Mouse (Mus musculus): ENCODE results near the gene Tnfaip1. TPM values are rescaled to one million over a fixed set of nuclear protein-coding genes. Genes with fewer than 3 reads are reported as not detected.

Tnfaip1 gene
- polyA plus RNA-seq, 1 experiment from 2014 or later, result 16.9 TPM

- Histone ChIP-seq H3K27ac (ENCODE audit: low read length) (no peak overlapping the region), H3K9me3 (replicated peaks; ENCODE audit: control insufficient read depth, low read length) (no peaks in the 10 kb centered on the region), H3K4me2 (ENCODE audit: low read depth, low read length) (no peak overlapping the region), H3K36me3 (ENCODE audit: control insufficient read depth, insufficient read depth) (no peaks in the 10 kb centered on the region), H3K9ac (ENCODE audit: low read depth, low read length) (no peak overlapping the region), H3K4me3 (ENCODE audit: low read depth, low read length) (no peak overlapping the region), H3K4me1 (ENCODE audit: control insufficient read depth, low read depth, low read length) (no peaks in the 10 kb centered on the region; the same call in 1 of the 2 replicates), H3K27me3 (ENCODE audit: control insufficient read depth, insufficient read depth, low read depth, low read length) (no peaks in the 10 kb centered on the region)
- WGBS (ENCODE audit: insufficient replicate concordance), result 73% methylated on average over 6 of the region's 6 CpGs
- ATAC-seq (ENCODE audit: low read depth), result no peak
Measured at GRCm38 (mm10) chr11:78567614-78568013, 31.5 kb upstream of the Tnfaip1 start.

DNA sequence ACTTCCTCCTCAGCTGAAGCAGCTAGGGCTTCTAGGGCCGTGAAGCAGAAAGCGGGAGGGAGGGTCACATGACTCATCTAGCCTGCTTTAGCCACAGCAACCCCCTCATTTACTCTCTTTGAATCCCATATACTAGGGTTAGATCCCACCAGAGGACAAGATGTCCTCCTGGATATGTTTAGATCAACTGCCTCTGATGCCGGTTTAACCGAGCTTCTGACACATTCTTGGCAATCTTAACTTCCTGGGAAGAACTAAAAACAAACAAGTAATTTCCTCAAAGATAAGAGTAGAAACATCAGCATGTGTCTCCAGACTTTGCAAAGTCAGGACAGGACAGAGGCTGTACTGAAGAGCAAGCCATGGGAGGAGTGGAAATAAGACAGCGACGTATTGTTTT, 30.6 kb upstream of the Tnfaip1 start:
- no peaks in the 10 kb centered on the region for H3K36me3 ChIP-seq (ENCODE audit: control insufficient read depth, insufficient read depth)
- H3K4me3 ChIP-seq (ENCODE audit: low read depth, low read length), result no peak overlapping the region
- peak; percentile 45; the same call in 1 of the 2 replicates for ATAC-seq (ENCODE audit: low read depth)
- H3K27me3 ChIP-seq (ENCODE audit: control insufficient read depth, insufficient read depth, low read depth, low read length), result no peaks in the 10 kb centered on the region
- 30% methylated on average over 6 of the region's 6 CpGs for WGBS (ENCODE audit: insufficient replicate concordance)
- no peak overlapping the region for H3K4me2 ChIP-seq (ENCODE audit: low read depth, low read length)
- no peaks in the 10 kb centered on the region; the same call in 1 of the 2 replicates for H3K4me1 ChIP-seq (ENCODE audit: control insufficient read depth, low read depth, low read length)
- no peaks in the 10 kb centered on the region for H3K9me3 ChIP-seq (replicated peaks; ENCODE audit: control insufficient read depth, low read length)
- 0 out of 2 replicates have a peak overlapping the region, but pooled peaks have one; percentile 21 for H3K27ac ChIP-seq (ENCODE audit: low read length)
- no peak overlapping the region for H3K9ac ChIP-seq (ENCODE audit: low read depth, low read length)

DNA sequence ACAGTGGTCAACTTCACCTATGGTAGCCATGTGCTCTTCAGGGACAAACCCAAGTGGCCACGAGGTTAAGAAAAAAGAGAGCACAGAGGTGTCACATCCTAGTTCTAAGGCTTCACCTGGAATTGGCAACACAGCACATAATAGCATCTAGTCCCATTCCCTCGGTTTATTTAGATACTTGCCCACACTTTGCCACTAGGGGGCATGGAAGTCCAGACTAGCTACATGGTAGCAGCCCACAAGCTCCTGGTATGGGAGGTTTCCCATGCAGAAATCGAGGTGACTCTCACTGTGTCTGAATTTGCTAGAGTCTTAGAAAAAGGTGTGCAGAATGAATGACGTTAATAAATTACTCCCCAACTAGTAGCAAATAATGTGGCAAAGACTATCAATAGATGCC, 24.3 kb upstream of the Tnfaip1 start:
- Histone ChIP-seq H3K36me3 (ENCODE audit: control insufficient read depth, insufficient read depth) (no peaks in the 10 kb centered on the region), H3K9ac (ENCODE audit: low read depth, low read length) (no peak overlapping the region), H3K9me3 (replicated peaks; ENCODE audit: control insufficient read depth, low read length) (no peaks in the 10 kb centered on the region), H3K4me1 (ENCODE audit: control insufficient read depth, low read depth, low read length) (peaks cover 10% of the 10 kb centered on the region), H3K4me3 (ENCODE audit: low read depth, low read length) (no peak overlapping the region), H3K27ac (ENCODE audit: low read length) (no peak overlapping the region), H3K27me3 (ENCODE audit: control insufficient read depth, insufficient read depth, low read depth, low read length) (no peaks in the 10 kb centered on the region), H3K4me2 (ENCODE audit: low read depth, low read length) (no peak overlapping the region)
- ATAC-seq (ENCODE audit: low read depth), result 0 out of 2 replicates have a peak, but pooled peaks have one; percentile 22
- 9% methylated on average over 4 of the region's 4 CpGs for WGBS (ENCODE audit: insufficient replicate concordance)

GRCm38 (mm10) chr11:78557241-78557640, 21.1 kb upstream of the Tnfaip1 start:
- 48% methylated on average over 8 of the region's 8 CpGs for WGBS (ENCODE audit: insufficient replicate concordance)
- H3K36me3 ChIP-seq (ENCODE audit: control insufficient read depth, insufficient read depth), result no peaks in the 10 kb centered on the region
- H3K9me3 ChIP-seq (replicated peaks; ENCODE audit: control insufficient read depth, low read length), result no peaks in the 10 kb centered on the region
- no peak overlapping the region for H3K4me2 ChIP-seq (ENCODE audit: low read depth, low read length)
- no peak overlapping the region for H3K27ac ChIP-seq (ENCODE audit: low read length)
- H3K4me3 ChIP-seq (ENCODE audit: low read depth, low read length), result no peak overlapping the region
- H3K27me3 ChIP-seq (ENCODE audit: control insufficient read depth, insufficient read depth, low read depth, low read length), result no peaks in the 10 kb centered on the region
- peaks cover 17% of the 10 kb centered on the region for H3K4me1 ChIP-seq (ENCODE audit: control insufficient read depth, low read depth, low read length)
- no peak for ATAC-seq (ENCODE audit: low read depth)
- no peak overlapping the region for H3K9ac ChIP-seq (ENCODE audit: low read depth, low read length)

GRCm38 (mm10) chr11:78556070-78556469, 19.9 kb upstream of the Tnfaip1 start:
- Histone ChIP-seq H3K4me2 (ENCODE audit: low read depth, low read length) (no peak overlapping the region), H3K4me1 (ENCODE audit: control insufficient read depth, low read depth, low read length) (peaks cover 19% of the 10 kb centered on the region), H3K27me3 (ENCODE audit: control insufficient read depth, insufficient read depth, low read depth, low read length) (no peaks in the 10 kb centered on the region), H3K27ac (ENCODE audit: low read length) (peak overlapping the region; percentile 78), H3K36me3 (ENCODE audit: control insufficient read depth, insufficient read depth) (no peaks in the 10 kb centered on the region), H3K4me3 (ENCODE audit: low read depth, low read length) (no peak overlapping the region), H3K9me3 (replicated peaks; ENCODE audit: control insufficient read depth, low read length) (no peaks in the 10 kb centered on the region), H3K9ac (ENCODE audit: low read depth, low read length) (no peak overlapping the region)
- ATAC-seq (ENCODE audit: low read depth), result no peak
- 52% methylated on average over 4 of the region's 4 CpGs for WGBS (ENCODE audit: insufficient replicate concordance)

DNA sequence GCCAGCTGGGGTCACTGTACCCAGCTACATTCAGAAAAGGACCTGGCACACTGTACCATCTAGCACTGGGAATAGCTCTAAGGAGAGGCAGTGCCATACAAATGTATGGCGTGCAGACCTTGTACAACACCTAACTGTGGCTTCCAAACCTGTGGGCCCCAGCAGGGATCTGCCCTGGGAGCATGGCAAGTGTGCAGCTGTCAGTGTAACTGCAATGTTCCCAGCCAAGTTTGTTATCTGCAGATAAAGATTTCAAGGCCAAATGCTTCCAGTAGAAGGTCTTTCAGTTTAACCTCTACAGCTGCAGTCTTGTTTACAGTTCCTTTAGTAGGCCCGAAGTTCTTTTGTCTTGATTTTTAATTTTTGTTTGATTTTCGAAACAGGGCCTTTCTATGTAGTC, 19.5 kb upstream of the Tnfaip1 start:
- H3K27ac ChIP-seq (ENCODE audit: low read length), result peak overlapping the region; percentile 78
- H3K4me3 ChIP-seq (ENCODE audit: low read depth, low read length), result no peak overlapping the region
- H3K27me3 ChIP-seq (ENCODE audit: control insufficient read depth, insufficient read depth, low read depth, low read length), result no peaks in the 10 kb centered on the region
- H3K9me3 ChIP-seq (replicated peaks; ENCODE audit: control insufficient read depth, low read length), result no peaks in the 10 kb centered on the region
- peaks cover 22% of the 10 kb centered on the region for H3K4me1 ChIP-seq (ENCODE audit: control insufficient read depth, low read depth, low read length)
- 27% methylated on average over 3 of the region's 3 CpGs for WGBS (ENCODE audit: insufficient replicate concordance)
- no peaks in the 10 kb centered on the region for H3K36me3 ChIP-seq (ENCODE audit: control insufficient read depth, insufficient read depth)
- peak; percentile 9; the same call in 1 of the 2 replicates for ATAC-seq (ENCODE audit: low read depth)
- peak overlapping the region; percentile 7; the same call in 1 of the 2 replicates for H3K9ac ChIP-seq (ENCODE audit: low read depth, low read length)
- H3K4me2 ChIP-seq (ENCODE audit: low read depth, low read length), result no peak overlapping the region

DNA sequence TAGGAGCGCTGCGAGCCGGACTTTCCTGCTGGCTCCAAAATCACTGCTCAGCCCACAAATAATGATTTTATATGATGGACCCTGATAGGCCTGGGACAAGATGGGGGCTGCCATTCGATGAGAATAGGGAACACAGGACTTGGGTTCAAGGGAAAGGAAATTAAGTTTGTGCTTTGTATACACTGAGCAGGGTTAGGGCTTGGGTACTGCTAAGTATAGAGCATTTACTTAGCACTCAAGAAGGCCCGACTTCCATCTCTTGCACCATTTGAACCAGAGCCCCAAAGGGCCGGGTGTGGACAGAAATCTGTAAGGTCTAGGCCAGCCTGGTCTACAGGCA, 14.9 kb upstream of the Tnfaip1 start:
- Histone ChIP-seq H3K4me1 (ENCODE audit: control insufficient read depth, low read depth, low read length) (peaks cover 28% of the 10 kb centered on the region), H3K4me3 (ENCODE audit: low read depth, low read length) (peak overlapping the region; percentile 88), H3K9me3 (replicated peaks; ENCODE audit: control insufficient read depth, low read length) (no peaks in the 10 kb centered on the region), H3K27ac (ENCODE audit: low read length) (peak overlapping the region; percentile 31; the same call in 1 of the 2 replicates), H3K36me3 (ENCODE audit: control insufficient read depth, insufficient read depth) (no peaks in the 10 kb centered on the region), H3K27me3 (ENCODE audit: control insufficient read depth, insufficient read depth, low read depth, low read length) (no peaks in the 10 kb centered on the region), H3K4me2 (ENCODE audit: low read depth, low read length) (peak overlapping the region; percentile 96), H3K9ac (ENCODE audit: low read depth, low read length) (peak overlapping the region; percentile 47)
- no peak for ATAC-seq (ENCODE audit: low read depth)
- WGBS (ENCODE audit: insufficient replicate concordance), result 24% methylated on average over 6 of the region's 6 CpGs

GRCm38 (mm10) chr11:78550168-78551058, 14.3 kb upstream of the Tnfaip1 start, which contains the start of gene Tmem97:
TSS of gene Tmem97 (minus strand) at chr11:78550777.
- H3K4me2 ChIP-seq (ENCODE audit: low read depth, low read length), result peak within 1 kb of the TSS; percentile 96
- no peaks in the 10 kb centered on the region for H3K27me3 ChIP-seq (ENCODE audit: control insufficient read depth, insufficient read depth, low read depth, low read length)
- H3K4me1 ChIP-seq (ENCODE audit: control insufficient read depth, low read depth, low read length), result peaks cover 22% of the 10 kb centered on the region
- ATAC-seq (ENCODE audit: low read depth), result peak; percentile 99
- H3K36me3 ChIP-seq (ENCODE audit: control insufficient read depth, insufficient read depth), result no peaks in the 10 kb centered on the region
- peak within 1 kb of the TSS; percentile 87 for H3K27ac ChIP-seq (ENCODE audit: low read length)
- H3K9ac ChIP-seq (ENCODE audit: low read depth, low read length), result peak within 1 kb of the TSS; percentile 82
- peak within 1 kb of the TSS; percentile 88 for H3K4me3 ChIP-seq (ENCODE audit: low read depth, low read length)
- under 1% methylated on average over 60 of the region's 60 CpGs for WGBS (ENCODE audit: insufficient replicate concordance)
- no peaks in the 10 kb centered on the region for H3K9me3 ChIP-seq (replicated peaks; ENCODE audit: control insufficient read depth, low read length)

GRCm38 (mm10) chr11:78549491-78549987, 13.4 kb upstream of the Tnfaip1 start:
- H3K9me3 ChIP-seq (replicated peaks; ENCODE audit: control insufficient read depth, low read length), result no peaks in the 10 kb centered on the region
- peak overlapping the region; percentile 82 for H3K9ac ChIP-seq (ENCODE audit: low read depth, low read length)
- peaks cover 15% of the 10 kb centered on the region for H3K4me1 ChIP-seq (ENCODE audit: control insufficient read depth, low read depth, low read length)
- peak overlapping the region; percentile 88 for H3K4me3 ChIP-seq (ENCODE audit: low read depth, low read length)
- H3K27ac ChIP-seq (ENCODE audit: low read length), result peak overlapping the region; percentile 87
- no peaks in the 10 kb centered on the region for H3K36me3 ChIP-seq (ENCODE audit: control insufficient read depth, insufficient read depth)
- peak overlapping the region; percentile 96 for H3K4me2 ChIP-seq (ENCODE audit: low read depth, low read length)
- WGBS (ENCODE audit: insufficient replicate concordance), result 3% methylated on average over 5 of the region's 5 CpGs
- no peak for ATAC-seq (ENCODE audit: low read depth)
- no peaks in the 10 kb centered on the region for H3K27me3 ChIP-seq (ENCODE audit: control insufficient read depth, insufficient read depth, low read depth, low read length)

All from liver, embryonic 16.5 days (tissue).